Mouse (Mus musculus): ENCODE measurements at regions not wholly inside any gene's neighbourhood (a gene's known extent, or its start where the extent isn't known, plus 50 kb on each side); places are given as distances from the start of the nearest gene placed in this dataset.

GRCm38 (mm10) chr1:127152840-127153239, 52.0 kb upstream of the Mgat5 start:
- Histone ChIP-seq H3K4me3 (no peak overlapping the region), H3K27ac (peak overlapping the region; percentile 28)
- no peak for DNase-seq (ENCODE audit: extremely low spot score in 1 of 2, low spot score in 2 of 2)
- TF ChIP-seq CTCF (IDR thresholded peaks at IDR 0.05) = no peak
- intact Hi-C loops (cut with DNase I) = no loop called here

- intact Hi-C loops (cut with DNase I) = no loop called here
- no peak for TF ChIP-seq CTCF (IDR thresholded peaks at IDR 0.05)
- H3K27ac ChIP-seq = no peak overlapping the region
- no peak overlapping the region for H3K4me3 ChIP-seq
- no peak for DNase-seq (ENCODE audit: extremely low spot score in 1 of 2, low spot score in 2 of 2)
These were observed 69.3 kb upstream of the Mgat5 start for GRCm38 (mm10) chr1:127135521-127135920.

DNA sequence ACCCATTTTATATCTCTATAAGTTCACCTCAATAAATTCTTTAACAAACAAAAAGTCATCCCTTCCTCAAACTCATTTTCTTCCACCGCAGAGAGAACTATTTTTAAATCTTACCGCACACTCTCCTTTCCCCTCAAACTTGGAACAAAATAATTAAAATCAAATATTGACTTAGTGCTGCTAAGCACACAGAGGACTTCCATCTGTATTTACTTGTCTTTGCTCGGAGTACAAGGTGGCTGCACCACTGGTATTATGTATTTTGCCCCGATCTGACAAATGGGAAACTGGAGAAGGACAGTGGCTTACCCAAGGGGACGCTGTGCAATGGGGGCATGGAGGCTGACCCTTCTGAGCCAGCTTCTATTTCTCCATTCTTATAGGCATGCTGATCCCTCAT, 72.9 kb upstream of the Mgat5 start:
- no peak for TF ChIP-seq CTCF (IDR thresholded peaks at IDR 0.05)
- Histone ChIP-seq H3K27ac (no peak overlapping the region), H3K4me3 (no peak overlapping the region)
- intact Hi-C loops (cut with DNase I) = no loop called here
- no peak for DNase-seq (ENCODE audit: extremely low spot score in 1 of 2, low spot score in 2 of 2)

DNA sequence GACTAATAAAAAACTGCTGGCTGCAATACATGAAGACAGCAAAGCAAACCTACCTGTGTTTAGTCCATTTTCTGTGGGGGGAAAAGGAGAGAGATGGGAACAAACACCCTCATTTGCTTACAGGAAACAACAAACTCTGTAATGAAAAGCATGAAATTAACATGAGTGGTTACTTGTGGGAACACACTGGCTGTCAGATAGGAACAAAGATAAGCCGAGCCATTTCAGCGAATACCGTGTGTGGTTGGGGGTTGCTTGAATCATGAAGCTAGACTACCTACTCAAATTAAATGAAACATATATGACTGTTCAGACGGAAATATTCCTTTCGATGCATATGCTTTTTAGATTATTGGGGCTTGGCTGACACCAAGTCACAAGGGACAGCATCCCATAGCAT, 80.0 kb upstream of the Mgat5 start:
- intact Hi-C loops (cut with DNase I) = no loop called here
- H3K4me3 ChIP-seq = no peak overlapping the region
- no peak for TF ChIP-seq CTCF (IDR thresholded peaks at IDR 0.05)

DNA sequence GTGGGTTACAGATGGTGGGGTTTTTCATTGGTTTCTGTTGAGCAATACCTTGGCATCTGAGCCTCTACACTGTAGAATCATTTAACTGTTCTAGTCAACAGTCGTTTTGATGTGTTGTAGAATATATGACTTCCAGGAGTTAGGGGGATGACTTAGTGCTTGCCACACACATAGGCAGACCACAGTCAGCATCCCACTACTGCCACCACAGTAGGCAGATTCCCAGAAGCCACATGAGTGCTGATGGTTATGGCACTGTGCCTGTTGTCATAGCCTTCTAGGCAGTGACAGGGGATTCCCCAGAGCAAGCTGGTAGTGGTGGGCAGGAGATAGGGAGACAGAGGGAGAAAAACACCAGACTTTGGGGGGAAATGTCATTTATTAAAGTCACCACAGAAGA, 86.8 kb upstream of the Mgat5 start:
- intact Hi-C loops (cut with DNase I) = no loop called here
- no peak for DNase-seq (ENCODE audit: extremely low spot score in 1 of 2, low spot score in 2 of 2)
- no peak overlapping the region for H3K4me3 ChIP-seq
- H3K27ac ChIP-seq = no peak overlapping the region
- no peak for TF ChIP-seq CTCF (IDR thresholded peaks at IDR 0.05)

More for the DNA sequence above, 80.0 kb upstream of the Mgat5 start:
- H3K27ac ChIP-seq = no peak overlapping the region
- no peak for DNase-seq (ENCODE audit: extremely low spot score in 1 of 2, low spot score in 2 of 2)

DNA sequence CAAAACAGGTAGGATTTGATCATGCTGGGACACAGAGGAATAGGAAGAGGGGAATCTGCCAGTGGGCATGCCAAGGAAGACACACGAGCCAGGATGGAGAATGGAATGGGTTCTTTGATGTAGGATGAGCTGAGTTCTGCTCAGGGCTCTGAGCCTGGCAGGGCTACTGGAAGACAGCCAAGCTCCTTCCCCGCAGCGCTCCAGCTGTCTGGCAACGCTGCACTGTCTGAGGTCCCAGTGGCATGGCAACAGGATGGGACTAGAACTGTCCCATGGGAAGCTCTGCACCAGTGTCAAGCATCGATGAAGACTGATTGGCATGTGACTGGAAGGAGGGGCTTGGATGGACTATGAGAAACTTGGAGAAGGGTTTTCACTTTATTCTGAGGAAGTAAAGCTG, 97.3 kb upstream of the Mgat5 start:
- TF ChIP-seq CTCF (IDR thresholded peaks at IDR 0.05) = no peak
- H3K27ac ChIP-seq = peak overlapping the region; percentile 36; the same call in 1 of the 2 replicates
- H3K4me3 ChIP-seq = no peak overlapping the region
- DNase-seq (ENCODE audit: extremely low spot score in 1 of 2, low spot score in 2 of 2) = peak; percentile 36 to 38
- intact Hi-C loops (cut with DNase I) = loop anchor here (2.0 to 5.0 kb wide), 2 partner anchors 45 to 350 kb away; no protein-coding TSS in a partner anchor

DNA sequence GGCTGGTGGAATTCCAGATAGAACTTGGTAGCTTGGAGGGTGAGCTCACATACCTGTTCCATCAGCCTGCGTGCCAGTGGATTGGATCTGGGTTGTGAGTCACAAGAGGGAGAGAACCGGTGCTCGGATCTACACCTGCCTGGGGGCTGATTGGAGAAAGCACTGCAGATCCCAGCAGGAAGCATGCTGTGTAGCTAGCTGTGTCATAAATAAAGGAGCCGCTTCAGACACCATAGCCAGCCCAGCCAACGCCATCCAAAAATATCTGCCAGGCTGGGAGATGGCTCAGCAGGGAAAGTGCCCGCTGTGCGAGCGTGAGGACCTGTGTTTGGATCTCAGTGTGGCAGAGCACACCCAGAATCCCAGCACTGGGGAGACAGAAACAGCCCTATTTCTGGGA, 99.0 kb upstream of the Mgat5 start:
- peak overlapping the region; percentile 78 for H3K27ac ChIP-seq
- peak; percentile 29 to 62 for DNase-seq (ENCODE audit: extremely low spot score in 1 of 2, low spot score in 2 of 2)
- intact Hi-C loops (cut with DNase I) = loop anchor here (2.0 to 5.0 kb wide), 2 partner anchors 43 to 351 kb away; no protein-coding TSS in a partner anchor
- H3K4me3 ChIP-seq = no peak overlapping the region
- TF ChIP-seq CTCF (IDR thresholded peaks at IDR 0.05) = no peak

DNA sequence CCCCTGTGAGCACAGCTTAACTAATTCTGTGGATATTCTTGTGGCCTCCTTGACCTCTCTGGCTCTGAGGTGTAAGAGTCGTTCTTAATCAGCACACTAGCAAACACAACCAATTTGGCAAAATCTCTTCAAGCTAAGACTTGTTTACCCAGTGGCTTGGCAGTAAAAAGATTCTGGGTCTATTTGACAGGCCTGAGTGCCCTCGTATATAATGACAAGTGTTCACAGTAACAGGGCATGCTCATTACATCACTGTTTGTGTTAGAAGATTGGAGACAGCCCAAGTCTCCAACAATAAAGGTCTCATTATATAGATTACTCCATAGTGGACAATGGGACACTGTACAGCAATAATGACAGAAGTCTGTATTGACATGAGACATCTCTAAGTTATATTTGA, 101.2 kb upstream of the Mgat5 start:
- DNase-seq (ENCODE audit: extremely low spot score in 1 of 2, low spot score in 2 of 2) = no peak
- intact Hi-C loops (cut with DNase I) = no loop called here
- H3K27ac ChIP-seq = peak overlapping the region; percentile 11; the same call in 1 of the 2 replicates
- no peak for TF ChIP-seq CTCF (IDR thresholded peaks at IDR 0.05)
- no peak overlapping the region for H3K4me3 ChIP-seq

DNA sequence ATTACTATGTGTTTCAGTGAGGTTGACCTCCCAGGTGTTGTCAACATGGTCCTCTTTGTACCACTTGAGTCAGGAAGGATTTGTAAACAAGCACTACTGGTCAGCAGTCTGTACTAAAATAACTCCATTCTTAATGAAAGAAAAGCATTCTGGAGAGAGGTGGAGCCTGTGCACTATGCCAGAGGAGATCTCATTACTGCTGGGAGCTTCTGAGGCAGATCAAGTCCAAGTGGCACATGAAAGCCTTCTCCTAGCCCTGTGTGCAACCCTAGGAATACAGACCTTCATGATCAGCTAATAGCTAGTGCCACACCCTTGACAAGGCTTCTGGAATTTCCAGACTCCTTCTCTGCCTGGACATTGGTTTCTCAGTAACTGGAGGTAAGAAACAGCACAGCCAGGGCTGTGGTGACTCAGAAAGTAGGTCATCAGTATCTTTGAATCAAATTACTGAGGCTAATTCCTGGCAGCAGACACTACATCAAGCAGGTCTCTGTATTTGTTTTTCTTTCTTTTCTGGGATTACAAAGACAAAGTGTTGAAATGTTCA, 105.9 kb upstream of the Mgat5 start:
- Histone ChIP-seq H3K4me3 (no peak overlapping the region), H3K27ac (no peak overlapping the region)
- TF ChIP-seq CTCF (IDR thresholded peaks at IDR 0.05) = no peak
- intact Hi-C loops (cut with DNase I) = no loop called here
- no peak for DNase-seq (ENCODE audit: extremely low spot score in 1 of 2, low spot score in 2 of 2)

- intact Hi-C loops (cut with DNase I) = no loop called here
- no peak for DNase-seq (ENCODE audit: extremely low spot score in 1 of 2, low spot score in 2 of 2)
- no peak for TF ChIP-seq CTCF (IDR thresholded peaks at IDR 0.05)
- Histone ChIP-seq H3K27ac (no peak overlapping the region), H3K4me3 (no peak overlapping the region)
These were observed 117.2 kb upstream of the Mgat5 start for GRCm38 (mm10) chr1:127087616-127088015.

- Histone ChIP-seq H3K4me3 (no peak overlapping the region), H3K27ac (no peak overlapping the region)
- DNase-seq (ENCODE audit: extremely low spot score in 1 of 2, low spot score in 2 of 2) = no peak
- intact Hi-C loops (cut with DNase I) = no loop called here
- TF ChIP-seq CTCF (IDR thresholded peaks at IDR 0.05) = no peak
These were observed 118.8 kb upstream of the Mgat5 start for GRCm38 (mm10) chr1:127085988-127086387.

DNA sequence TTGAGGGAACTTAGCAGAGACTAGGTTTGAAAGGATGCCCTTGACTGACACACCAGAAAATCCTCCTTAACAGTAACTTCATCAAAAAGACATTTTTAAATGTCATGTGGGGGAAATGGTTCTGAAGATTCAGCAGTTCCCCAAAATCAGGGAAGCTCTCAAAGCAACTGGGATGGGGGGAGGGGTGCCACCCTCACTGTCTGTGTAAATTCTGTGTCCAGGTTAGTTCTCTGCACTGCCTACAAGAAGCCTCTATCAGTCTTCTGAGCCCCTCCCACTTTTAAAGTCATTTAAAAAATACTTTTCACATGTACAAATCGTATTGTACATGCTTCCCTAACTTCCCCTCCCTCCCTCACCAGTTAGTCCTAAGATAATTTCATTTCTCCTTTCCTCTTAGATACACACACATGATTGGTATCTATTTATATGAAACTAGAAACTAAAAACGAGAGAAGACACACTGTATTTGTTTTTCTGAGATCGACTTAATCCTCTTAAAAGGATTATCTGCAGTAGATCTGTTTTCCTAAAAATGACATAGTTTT, 121.0 kb upstream of the Mgat5 start:
- no peak overlapping the region for H3K27ac ChIP-seq

GRCm38 (mm10) chr1:127079012-127079411, 125.8 kb upstream of the Mgat5 start:
- intact Hi-C loops (cut with DNase I) = no loop called here
- Histone ChIP-seq H3K4me3 (no peak overlapping the region), H3K27ac (no peak overlapping the region)
- DNase-seq (ENCODE audit: extremely low spot score in 1 of 2, low spot score in 2 of 2) = no peak
- TF ChIP-seq CTCF (IDR thresholded peaks at IDR 0.05) = no peak

More for the DNA sequence above, 121.0 kb upstream of the Mgat5 start:
- H3K4me3 ChIP-seq = no peak overlapping the region
- TF ChIP-seq CTCF (IDR thresholded peaks at IDR 0.05) = no peak
- intact Hi-C loops (cut with DNase I) = no loop called here
- no peak for DNase-seq (ENCODE audit: extremely low spot score in 1 of 2, low spot score in 2 of 2)
